18 mouse cellular contexts compared by ENCODE assay signal in the genomic region with DNA sequence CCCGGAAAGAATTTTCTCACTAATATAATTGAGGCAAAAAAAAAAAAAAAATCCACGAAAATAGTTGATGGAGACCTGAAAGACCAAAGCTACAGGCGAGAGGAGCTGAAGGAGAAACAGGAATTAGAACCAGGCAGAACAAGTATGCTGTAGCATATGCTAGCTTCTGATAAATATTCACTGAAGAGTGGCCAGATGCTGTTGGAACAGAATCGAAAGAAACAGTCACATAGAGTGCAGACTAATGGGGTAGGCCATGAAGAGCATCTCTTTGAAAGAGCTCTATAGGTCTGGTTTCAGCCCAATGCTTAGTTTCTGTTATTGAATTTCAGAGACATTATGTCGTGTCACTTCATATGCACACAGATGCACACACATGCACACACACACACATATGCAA.
"Had no signal": no experiment of that assay in that cellular context is flagged by ENCODE, and none has a peak within 500 bp of the region (broad histone marks: within the 10 kb centered on the region; RNA-seq: fewer than 3 reads in every experiment).

No protein-coding gene starts in this region.

- H3K27ac ChIP-seq: kidney, embryonic 15.5 days; liver, embryonic 13.5 days; midbrain, embryonic 12.5 days; midbrain, embryonic 15.5 days; neural tube, embryonic 12.5 days; neural tube, embryonic 15.5 days; stomach, embryonic 15.5 days had no signal

- H3K9ac ChIP-seq: kidney, embryonic 15.5 days; liver, embryonic 13.5 days; midbrain, embryonic 12.5 days; midbrain, embryonic 15.5 days; neural tube, embryonic 12.5 days; neural tube, embryonic 15.5 days; stomach, embryonic 15.5 days had no signal

- H3K4me3 ChIP-seq: kidney, embryonic 15.5 days; liver, embryonic 13.5 days; midbrain, embryonic 12.5 days; midbrain, embryonic 15.5 days; neural tube, embryonic 12.5 days; neural tube, embryonic 15.5 days; stomach, embryonic 15.5 days had no signal

- DNase-seq: kidney, adult 2 months; kidney, postnatal 10 days; kidney, postnatal 36 days; liver, embryonic 13.5 days; lung, adult 2 months; lung, postnatal 14 days; lung, postnatal 4 days; right cerebral cortex, adult 18-20 months; right cerebral cortex, postnatal 14 days; right cerebral cortex, postnatal 4 days; thymus, postnatal 25 days had no signal

- ATAC-seq: intestine, postnatal 0 days; midbrain, embryonic 15.5 days had no signal

- H3K36me3 ChIP-seq: kidney, embryonic 15.5 days; liver, embryonic 13.5 days; midbrain, embryonic 12.5 days; midbrain, embryonic 15.5 days; neural tube, embryonic 12.5 days; neural tube, embryonic 15.5 days; stomach, embryonic 15.5 days had no signal

- H3K27me3 ChIP-seq: kidney, embryonic 15.5 days; liver, embryonic 13.5 days; midbrain, embryonic 12.5 days; midbrain, embryonic 15.5 days; neural tube, embryonic 12.5 days; neural tube, embryonic 15.5 days; stomach, embryonic 15.5 days had no signal

- H3K9me3 ChIP-seq: kidney, embryonic 15.5 days; liver, embryonic 13.5 days; midbrain, embryonic 12.5 days; midbrain, embryonic 15.5 days; neural tube, embryonic 12.5 days; neural tube, embryonic 15.5 days; stomach, embryonic 15.5 days had no signal

- H3K4me2 ChIP-seq: kidney, embryonic 15.5 days; liver, embryonic 13.5 days; midbrain, embryonic 12.5 days; midbrain, embryonic 15.5 days; neural tube, embryonic 12.5 days; neural tube, embryonic 15.5 days; stomach, embryonic 15.5 days had no signal

- H3K4me1 ChIP-seq: liver, embryonic 13.5 days; stomach, embryonic 15.5 days had no signal
